Mouse (Mus musculus): ENCODE measurements at regions not wholly inside any gene's neighbourhood (a gene's known extent, or its start where the extent isn't known, plus 50 kb on each side); places are given as distances from the start of the nearest gene placed in this dataset.

DNA sequence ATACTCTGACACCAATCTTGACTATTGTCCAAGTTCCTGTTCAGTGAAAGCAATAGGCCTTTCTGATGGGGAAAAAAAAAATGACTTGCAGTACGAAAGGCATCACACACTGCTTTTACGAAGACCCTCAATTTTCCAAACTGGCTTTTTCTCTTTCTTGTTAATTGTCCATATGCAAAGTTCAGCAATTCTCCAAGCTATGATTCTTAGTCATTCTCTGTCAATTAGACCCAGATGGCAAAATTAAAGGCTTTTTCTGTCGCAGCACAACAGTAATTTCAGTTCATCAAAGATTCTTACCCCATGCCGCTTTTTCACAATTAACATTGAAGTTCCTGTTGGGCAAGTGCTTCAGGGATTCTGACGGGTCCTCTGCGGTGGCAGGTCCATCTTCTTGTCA, 1343.2 kb upstream of the Slc10a2 start:
- no peak for TF ChIP-seq CTCF (IDR thresholded peaks at IDR 0.05; ENCODE audit: extremely low read depth, insufficient read length, insufficient replicate concordance, low read depth, low read length)
- TF ChIP-seq POLR2A (IDR thresholded peaks at IDR 0.05; ENCODE audit: low read depth, low read length) = no peak
